Comparison of ENCODE assay signal across 7 mouse cellular contexts in genomic region chr19:7381906-7382247, GRCm38 (mm10). TPM values are rescaled to one million over a fixed set of nuclear protein-coding genes. Genes with fewer than 3 reads are reported as not detected.
DNase-seq lines count a peak whose midpoint lies in the region; ATAC-seq lines count a peak whose summit lies in the region.

No protein-coding gene starts in this region.

- DNase-seq in lung, postnatal 36 days: no peak
- DNase-seq in limb, embryonic 10.5 days (ENCODE audit: low spot score): no peak
- DNase-seq in cerebellum, postnatal 10 days: no peak
- DNase-seq in ovary, postnatal 10 days (ENCODE audit: low spot score): no peak

- H3K4me3 ChIP-seq in lung, embryonic 16.5 days (ENCODE audit: low read length): peak overlapping the region; percentile 75
- H3K4me3 ChIP-seq in embryonic facial prominence, embryonic 12.5 days: peak overlapping the region; percentile 83
- peak overlapping the region; percentile 71 for H3K4me3 ChIP-seq in limb, embryonic 10.5 days
- peak overlapping the region; percentile 90 for H3K4me3 ChIP-seq in stomach, embryonic 14.5 days (ENCODE audit: low read depth, low read length)

- ATAC-seq in lung, embryonic 16.5 days (ENCODE audit: low read depth): no peak
- ATAC-seq in embryonic facial prominence, embryonic 12.5 days (ENCODE audit: insufficient number of reproducible peaks, insufficient read depth, low FRiP score, low TSS enrichment): no peak
- no peak for ATAC-seq in stomach, embryonic 14.5 days (ENCODE audit: insufficient number of reproducible peaks, insufficient read depth, low FRiP score, low read depth)

- peaks cover 18% of the 10 kb centered on the region for H3K4me1 ChIP-seq in lung, embryonic 16.5 days (replicated peaks; ENCODE audit: control insufficient read depth, insufficient read depth, low read length)
- H3K4me1 ChIP-seq in embryonic facial prominence, embryonic 12.5 days: peaks cover 25% of the 10 kb centered on the region
- H3K4me1 ChIP-seq in limb, embryonic 10.5 days: peaks cover 28% of the 10 kb centered on the region
- peaks cover 19% of the 10 kb centered on the region for H3K4me1 ChIP-seq in stomach, embryonic 14.5 days (ENCODE audit: control insufficient read depth, insufficient read depth, low read length)

- no peaks in the 10 kb centered on the region for H3K9me3 ChIP-seq in lung, embryonic 16.5 days (ENCODE audit: control insufficient read depth, low read length)
- H3K9me3 ChIP-seq in embryonic facial prominence, embryonic 12.5 days: no peaks in the 10 kb centered on the region
- no peaks in the 10 kb centered on the region for H3K9me3 ChIP-seq in limb, embryonic 10.5 days (replicated peaks)
- H3K9me3 ChIP-seq in stomach, embryonic 14.5 days (ENCODE audit: control insufficient read depth, low read depth, low read length): no peaks in the 10 kb centered on the region

- WGBS in lung, embryonic 16.5 days: 3% methylated on average over 8 of the region's 8 CpGs
- WGBS in embryonic facial prominence, embryonic 12.5 days: 3% methylated on average over 8 of the region's 8 CpGs
- WGBS in limb, embryonic 10.5 days: 5% methylated on average over 8 of the region's 8 CpGs
- WGBS in stomach, embryonic 14.5 days: 6% methylated on average over 8 of the region's 8 CpGs

- peaks cover 3% of the 10 kb centered on the region; the same call in 1 of the 2 replicates for H3K36me3 ChIP-seq in lung, embryonic 16.5 days (ENCODE audit: control insufficient read depth, insufficient read depth, low read length)
- H3K36me3 ChIP-seq in embryonic facial prominence, embryonic 12.5 days: 0 out of 2 replicates have a peak, but pooled peaks cover 7% of the 10 kb centered on the region
- H3K36me3 ChIP-seq in limb, embryonic 10.5 days: peaks cover 35% of the 10 kb centered on the region
- no peaks in the 10 kb centered on the region for H3K36me3 ChIP-seq in stomach, embryonic 14.5 days (ENCODE audit: control insufficient read depth, insufficient read depth, low read length)

- peak overlapping the region; percentile 89 for H3K4me2 ChIP-seq in lung, embryonic 16.5 days (ENCODE audit: low read depth, low read length)
- H3K4me2 ChIP-seq in embryonic facial prominence, embryonic 12.5 days (replicated peaks): peak overlapping the region; percentile 64
- peak overlapping the region; percentile 80 for H3K4me2 ChIP-seq in stomach, embryonic 14.5 days (replicated peaks; ENCODE audit: low read depth, low read length)

- no peaks in the 10 kb centered on the region for H3K27me3 ChIP-seq in lung, embryonic 16.5 days (ENCODE audit: control insufficient read depth, insufficient read depth, low read depth, low read length)
- no peaks in the 10 kb centered on the region for H3K27me3 ChIP-seq in embryonic facial prominence, embryonic 12.5 days
- H3K27me3 ChIP-seq in limb, embryonic 10.5 days (ENCODE audit: low read depth, poor library complexity, severe bottlenecking): no peaks in the 10 kb centered on the region
- H3K27me3 ChIP-seq in stomach, embryonic 14.5 days (ENCODE audit: control insufficient read depth, insufficient read depth, low read length): no peaks in the 10 kb centered on the region

- H3K27ac ChIP-seq in lung, embryonic 16.5 days (ENCODE audit: low read length): peak overlapping the region; percentile 85
- peak overlapping the region; percentile 92 for H3K27ac ChIP-seq in embryonic facial prominence, embryonic 12.5 days
- peak overlapping the region; percentile 98 for H3K27ac ChIP-seq in limb, embryonic 10.5 days
- H3K27ac ChIP-seq in stomach, embryonic 14.5 days (ENCODE audit: low read length): peak overlapping the region; percentile 96

- H3K9ac ChIP-seq in lung, embryonic 16.5 days (ENCODE audit: low read length): peak overlapping the region; percentile 88
- peak overlapping the region; percentile 98 for H3K9ac ChIP-seq in embryonic facial prominence, embryonic 12.5 days
- H3K9ac ChIP-seq in stomach, embryonic 14.5 days (replicated peaks; ENCODE audit: low read depth, low read length): peak overlapping the region; percentile 97

RNA-seq across cellular contexts. Expression of gene Spindoc, which starts 0.9 kb away (rescaled TPM):
- polyA plus RNA-seq in lung, embryonic 16.5 days (2015; fragmentation: Nextera tagmentation; extraction: Ambion mirVana): 24.8 and 25.7 TPM in 2 replicates
- 40.3 and 46.1 TPM in 2 replicates for polyA plus RNA-seq in embryonic facial prominence, embryonic 12.5 days (2016; fragmentation: Nextera tagmentation; extraction: Ambion mirVana)
- polyA plus RNA-seq in limb, embryonic 10.5 days (2016; fragmentation: Nextera tagmentation; extraction: Ambion mirVana): 47.0 and 48.5 TPM in 2 replicates
- polyA plus RNA-seq in stomach, embryonic 14.5 days (2014; fragmentation: Nextera tagmentation; extraction: Ambion mirVana): 25.2 and 29.9 TPM in 2 replicates

RNA-seq across cellular contexts. Expression of gene 2700081O15Rik, which starts 35.5 kb away (rescaled TPM):
- 5.0 TPM in 2 replicates for polyA plus RNA-seq in lung, embryonic 16.5 days (2015; fragmentation: Nextera tagmentation; extraction: Ambion mirVana)
- 12.5 and 13.3 TPM in 2 replicates for polyA plus RNA-seq in embryonic facial prominence, embryonic 12.5 days (2016; fragmentation: Nextera tagmentation; extraction: Ambion mirVana)
- polyA plus RNA-seq in limb, embryonic 10.5 days (2016; fragmentation: Nextera tagmentation; extraction: Ambion mirVana): 5.0 and 6.8 TPM in 2 replicates
- polyA plus RNA-seq in stomach, embryonic 14.5 days (2014; fragmentation: Nextera tagmentation; extraction: Ambion mirVana): 13.8 TPM in 2 replicates

RNA-seq across cellular contexts. Expression of gene Mark2, which starts 40.2 kb away (rescaled TPM):
- polyA plus RNA-seq in lung, embryonic 16.5 days (2015; fragmentation: Nextera tagmentation; extraction: Ambion mirVana): 33.4 and 35.0 TPM in 2 replicates
- 61.2 and 62.8 TPM in 2 replicates for polyA plus RNA-seq in embryonic facial prominence, embryonic 12.5 days (2016; fragmentation: Nextera tagmentation; extraction: Ambion mirVana)
- polyA plus RNA-seq in limb, embryonic 10.5 days (2016; fragmentation: Nextera tagmentation; extraction: Ambion mirVana): 50.1 and 53.4 TPM in 2 replicates
- polyA plus RNA-seq in stomach, embryonic 14.5 days (2014; fragmentation: Nextera tagmentation; extraction: Ambion mirVana): 54.4 and 63.4 TPM in 2 replicates
